Mouse (Mus musculus) 3134 (cell line): ENCODE results near the gene Ifit3b.
"Not testable (repeated sequence)": the region's sequence is repeated elsewhere in the genome, so short reads cannot be mapped to it uniquely, and the experiment has no call there.

Experiments used
- DNase-seq: peaks from one replicate; pipeline ENCODE4 v3.0.0-alpha.2; 2011; ENCODE audit warnings: low spot score; ENCODE audit not compliant: insufficient read length; ENCODE audit errors: extremely low read depth

The Ifit3b gene

GRCm38 (mm10) chr19:34605472-34605871, 2.3 kb upstream of the Ifit3b start:
- no peak for DNase-seq

DNA sequence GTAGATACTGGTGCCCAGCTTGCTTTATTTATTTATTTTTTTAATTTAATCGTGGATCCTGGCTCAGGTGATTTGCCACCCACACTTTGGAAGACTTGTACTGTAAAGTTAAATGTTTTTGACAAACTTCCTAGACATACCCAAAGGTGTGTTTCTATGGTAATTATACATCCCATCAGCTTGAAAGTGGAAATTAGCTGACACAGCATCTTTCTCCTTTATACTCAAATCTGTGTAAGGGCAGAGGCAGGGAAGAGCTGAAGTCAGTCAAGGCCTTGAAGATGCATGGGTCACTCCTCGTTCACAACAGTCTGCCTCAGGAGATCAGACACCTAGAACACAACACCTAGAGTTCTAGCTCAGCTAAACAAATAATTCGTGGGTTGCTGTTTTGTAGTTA, 2.3 kb downstream of the Ifit3b start:
- not testable (repeated sequence) for DNase-seq

DNA sequence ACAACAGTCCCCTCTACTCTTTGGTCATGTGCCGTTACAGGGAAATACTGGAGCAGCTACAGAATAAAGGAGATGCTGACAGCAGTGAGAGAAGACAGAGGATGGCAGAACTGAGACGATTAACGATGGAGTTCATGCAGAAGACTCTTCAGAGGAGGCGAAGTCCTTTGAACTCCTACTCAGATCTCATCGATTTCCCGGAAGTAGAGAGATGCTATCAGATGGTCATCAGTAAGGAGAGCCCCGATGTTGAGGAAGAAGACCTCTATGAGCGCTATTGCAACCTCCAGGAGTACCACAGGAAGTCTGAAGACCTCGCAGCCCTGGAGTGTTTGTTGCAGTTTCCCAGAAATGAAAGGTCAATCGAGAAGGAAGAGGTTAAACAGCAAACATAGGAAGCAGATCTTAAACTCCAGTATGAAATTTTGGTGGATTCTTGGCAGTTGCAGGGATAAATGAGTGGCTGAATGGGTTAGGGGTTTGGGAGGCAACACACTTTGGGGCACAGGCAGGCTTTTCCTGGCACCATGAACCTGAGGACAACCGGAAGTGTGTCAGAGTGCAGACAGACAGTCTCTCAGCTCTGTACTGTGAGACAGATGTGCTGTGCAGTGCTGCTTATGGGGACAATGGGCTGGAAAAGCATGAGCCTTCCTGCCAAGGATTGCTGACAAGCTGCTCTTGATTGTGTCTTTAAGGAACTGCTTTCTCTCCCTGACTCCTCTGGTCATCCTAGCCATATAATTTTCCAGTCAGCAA, 4.7 kb downstream of the Ifit3b start:
- not testable (repeated sequence) for DNase-seq

DNA sequence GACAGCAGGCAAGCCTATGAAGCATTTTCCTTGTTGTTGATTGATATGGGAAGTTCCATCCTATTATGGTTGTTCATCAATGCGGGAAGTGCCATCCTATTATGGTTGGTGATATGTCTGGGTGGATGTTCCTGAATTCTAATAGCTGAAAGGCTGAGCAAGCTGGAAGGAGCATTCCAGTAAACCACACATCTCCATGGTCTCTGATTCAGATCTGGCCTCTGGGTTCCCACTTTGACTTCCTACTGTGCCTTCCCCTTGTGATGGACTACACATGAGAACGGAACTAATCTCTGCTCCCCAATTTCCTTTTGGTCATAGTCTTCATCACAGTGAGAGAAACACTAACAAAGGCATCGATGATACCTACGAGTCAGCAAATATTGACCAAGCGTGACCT, 13.1 kb downstream of the Ifit3b start:
- no peak for DNase-seq

DNA sequence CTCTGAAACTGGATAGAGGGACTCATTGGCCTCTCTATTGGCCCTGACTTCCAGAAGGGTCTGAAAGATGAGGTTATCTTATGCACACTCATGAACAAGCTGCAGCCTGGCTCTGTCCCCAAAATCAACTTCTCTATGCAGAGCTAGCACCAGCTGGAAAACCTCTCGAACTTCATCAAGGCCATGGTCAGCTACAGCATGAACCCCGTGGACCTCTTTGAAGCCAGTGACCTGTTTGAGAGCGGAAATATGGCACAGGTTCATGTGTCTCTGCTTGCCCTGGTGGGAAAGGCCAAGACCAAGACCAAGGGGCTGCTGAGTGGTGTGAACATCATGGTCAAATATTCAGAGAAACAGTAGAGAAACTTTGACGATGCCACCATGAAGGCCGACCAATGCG, 16.0 kb downstream of the Ifit3b start:
- no peak for DNase-seq

GRCm38 (mm10) chr19:34624663-34625062, 16.9 kb downstream of the Ifit3b start:
- DNase-seq = no peak

DNA sequence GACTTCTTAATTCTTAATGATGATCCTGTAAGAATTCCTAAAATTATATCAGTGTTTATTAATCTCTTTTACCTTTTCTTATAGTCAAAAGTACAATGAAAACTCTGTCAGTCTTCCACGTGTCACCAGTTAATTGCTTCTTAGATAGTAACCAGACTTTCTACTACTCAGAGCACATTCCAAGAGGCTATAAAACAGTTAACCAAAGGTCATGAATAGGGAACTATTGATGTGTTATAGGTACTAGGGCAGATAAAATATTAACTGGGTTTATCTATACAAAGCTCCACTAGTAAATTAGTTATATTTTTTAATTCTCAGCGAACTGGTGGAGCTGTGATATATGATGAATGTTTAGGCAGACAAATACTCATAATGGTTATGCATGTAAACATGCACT, 19.7 kb downstream of the Ifit3b start:
- DNase-seq = no peak

DNA sequence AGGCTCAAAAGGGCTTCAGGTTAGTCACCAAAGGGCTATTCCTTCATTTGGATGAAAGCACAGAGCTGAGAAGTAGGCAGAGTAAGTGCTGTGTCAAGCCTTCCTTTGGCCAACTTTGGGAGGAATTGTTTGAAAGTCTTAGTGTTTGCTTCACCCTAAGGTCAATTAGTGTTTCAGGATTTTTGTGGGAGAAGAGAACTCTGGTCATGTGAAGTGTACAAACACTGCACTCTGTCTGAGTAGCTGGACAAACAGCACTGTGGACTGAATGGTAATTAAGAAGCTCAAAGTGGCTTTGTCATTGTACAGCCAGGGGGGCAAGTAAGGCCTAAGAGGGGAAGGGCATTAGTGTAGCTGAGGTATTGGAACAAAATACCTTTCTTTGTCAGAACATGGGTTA, 23.7 kb downstream of the Ifit3b start:
- no peak for DNase-seq

DNA sequence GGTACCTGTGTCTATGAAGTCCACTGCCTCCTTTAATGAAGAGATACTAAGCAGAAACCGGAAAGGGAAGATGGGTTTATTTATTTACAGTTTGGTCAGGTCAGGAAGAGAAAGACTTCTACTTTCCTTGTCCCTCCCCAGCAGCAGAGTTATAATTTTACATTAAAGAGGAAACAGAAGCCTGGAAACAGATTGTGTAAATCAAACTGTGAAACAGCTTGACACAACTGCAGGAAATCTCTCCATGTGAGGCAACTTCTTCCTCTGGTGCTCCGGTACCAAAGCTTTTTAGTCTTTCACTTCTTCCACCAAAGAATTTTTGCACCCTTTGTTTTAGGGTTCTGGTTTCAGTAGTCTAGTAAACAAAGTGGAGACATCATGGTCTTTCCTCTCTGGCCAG, 25.7 kb downstream of the Ifit3b start:
- no peak for DNase-seq

GRCm38 (mm10) chr19:34636933-34637557, 29.3 kb downstream of the Ifit3b start:
- DNase-seq = peak; percentile 9

GRCm38 (mm10) chr19:34640623-34641022, 32.9 kb downstream of the Ifit3b start, which contains the start of the genes Ifit1bl2 and Ifit1:
Gene Ifit1bl2 (minus strand): TSS chr19:34640743.
Gene Ifit1 (plus strand): TSS chr19:34640871.
- peak; percentile 23 for DNase-seq

- no peak for DNase-seq
Measured at GRCm38 (mm10) chr19:34642616-34643015, 34.8 kb downstream of the Ifit3b start.

DNA sequence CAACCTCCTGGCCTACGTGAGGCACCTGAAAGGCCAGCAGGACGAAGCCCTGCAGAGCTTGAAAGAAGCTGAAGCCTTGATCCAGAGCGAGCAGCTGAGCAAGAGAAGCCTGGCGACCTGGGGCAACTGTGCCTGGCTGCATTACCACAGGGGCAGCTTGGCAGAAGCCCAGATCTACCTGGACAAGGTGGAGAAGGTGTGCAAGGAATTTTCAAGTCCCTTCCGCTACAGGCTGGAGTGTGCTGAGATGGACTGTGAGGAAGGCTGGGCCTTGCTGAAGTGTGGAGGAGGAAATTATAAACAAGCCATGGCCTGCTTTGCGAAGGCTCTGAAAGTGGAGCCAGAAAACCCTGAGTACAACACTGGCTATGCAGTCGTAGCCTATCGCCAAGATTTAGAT, 39.9 kb downstream of the Ifit3b start:
- DNase-seq = not testable (repeated sequence)

DNA sequence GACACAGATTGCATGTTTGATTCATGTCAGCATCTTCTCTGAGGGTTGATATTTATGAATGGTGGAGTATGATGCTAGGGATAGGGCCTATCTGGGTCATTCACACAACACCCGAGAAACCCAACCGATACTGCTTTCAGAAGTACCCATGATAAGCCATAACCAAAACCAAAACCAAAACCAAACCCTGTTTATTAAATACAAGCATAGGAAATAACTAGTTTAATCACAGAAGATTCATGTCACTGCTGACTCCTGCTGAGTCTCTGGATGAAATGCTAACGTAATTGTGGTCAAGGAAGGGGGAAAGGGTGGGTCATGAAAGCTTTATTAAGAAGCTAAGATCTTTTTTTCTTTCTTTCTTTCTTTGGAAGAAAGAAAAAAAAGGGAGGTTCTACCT, 42.5 kb downstream of the Ifit3b start:
- no peak for DNase-seq

DNA sequence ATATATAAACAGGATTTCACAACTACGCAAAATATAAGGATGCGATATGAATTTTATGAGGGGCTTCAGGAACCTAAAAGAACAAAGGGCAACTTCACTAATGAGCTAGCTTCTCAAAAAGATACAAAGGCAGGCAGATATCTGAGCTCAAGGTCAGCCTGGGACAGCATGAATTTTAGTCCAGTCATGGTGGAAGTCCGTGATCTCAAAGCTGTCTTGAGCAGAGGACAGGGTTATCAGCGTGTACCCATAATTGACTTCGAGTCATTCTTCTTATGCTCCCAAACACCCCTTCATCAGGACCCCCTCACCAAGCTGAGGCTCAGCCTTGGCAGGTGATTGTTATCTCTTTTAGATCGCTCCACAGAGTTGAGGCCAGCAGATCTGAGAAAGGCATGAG, 43.2 kb downstream of the Ifit3b start:
- no peak for DNase-seq

- DNase-seq = no peak
Measured at GRCm38 (mm10) chr19:34655227-34655805, 47.5 kb downstream of the Ifit3b start.

GRCm38 (mm10) chr19:34656511-34657298, 48.9 kb downstream of the Ifit3b start:
- DNase-seq = no peak

- peak; percentile 60 for DNase-seq
Measured at GRCm38 (mm10) chr19:34662067-34662507, 54.3 kb downstream of the Ifit3b start.

DNA sequence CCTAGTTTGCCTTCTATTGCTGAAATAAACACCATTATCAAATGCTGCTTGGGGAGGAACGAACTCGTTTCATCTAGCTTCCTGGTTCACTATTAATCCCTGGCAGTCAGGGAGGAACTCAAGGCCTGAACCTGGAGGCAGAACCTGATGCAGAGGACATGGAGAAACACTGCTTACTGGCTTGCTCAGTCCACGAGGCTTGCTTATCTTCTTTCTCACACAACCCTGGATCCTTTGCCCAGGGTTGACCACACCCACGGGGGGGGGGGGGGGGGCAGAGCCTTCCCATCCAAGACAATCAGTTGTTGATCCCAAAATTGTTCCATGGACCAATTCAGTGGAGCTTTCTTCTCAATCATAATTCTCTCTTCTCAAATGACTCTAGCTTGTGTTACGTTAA, 55.0 kb downstream of the Ifit3b start:
- no peak for DNase-seq
